Mouse (Mus musculus): ENCODE data around the gene Ntn5.

Ntn5 gene

GRCm38 (mm10) chr7:45700301-45701015, 16.6 kb downstream of the Ntn5 start:
- DNase-seq: peak; percentile 89

GRCm38 (mm10) chr7:45701072-45701471, 17.2 kb downstream of the Ntn5 start:
- DNase-seq: no peak

GRCm38 (mm10) chr7:45701607-45702006, 17.8 kb downstream of the Ntn5 start:
- no peak for DNase-seq

- no peak for DNase-seq
These were observed 18.5 kb downstream of the Ntn5 start for GRCm38 (mm10) chr7:45702316-45702715.

- DNase-seq: no peak
These were observed 19.1 kb downstream of the Ntn5 start for GRCm38 (mm10) chr7:45702809-45703520.

- DNase-seq: no peak
These were observed 19.8 kb downstream of the Ntn5 start for GRCm38 (mm10) chr7:45703521-45704033.

GRCm38 (mm10) chr7:45704046-45704559, 20.3 kb downstream of the Ntn5 start:
- DNase-seq: peak; percentile 81

GRCm38 (mm10) chr7:45704730-45705442, 21.1 kb downstream of the Ntn5 start, which contains the start of gene Dbp:
Gene Dbp, plus strand, starts transcription at chr7:45705088.
- DNase-seq: peak; percentile 100

GRCm38 (mm10) chr7:45705443-45705864, 21.6 kb downstream of the Ntn5 start:
- DNase-seq: no peak

GRCm38 (mm10) chr7:45705873-45706281, 22.1 kb downstream of the Ntn5 start:
- DNase-seq: peak; percentile 80

- DNase-seq: peak; percentile 86
These were observed 23.0 kb downstream of the Ntn5 start for GRCm38 (mm10) chr7:45706721-45707241.

GRCm38 (mm10) chr7:45707375-45707967, 23.6 kb downstream of the Ntn5 start:
- DNase-seq: peak; percentile 93

GRCm38 (mm10) chr7:45708221-45708761, 24.5 kb downstream of the Ntn5 start:
- DNase-seq: no peak

- no peak for DNase-seq
These were observed 25.2 kb downstream of the Ntn5 start for GRCm38 (mm10) chr7:45709036-45709435.

- DNase-seq: no peak
These were observed 26.0 kb downstream of the Ntn5 start for GRCm38 (mm10) chr7:45709677-45710355.

- DNase-seq: no peak
These were observed 26.8 kb downstream of the Ntn5 start for GRCm38 (mm10) chr7:45710477-45711191.

GRCm38 (mm10) chr7:45711316-45712021, 27.6 kb downstream of the Ntn5 start:
- DNase-seq: no peak

- no peak for DNase-seq
These were observed 28.4 kb downstream of the Ntn5 start for GRCm38 (mm10) chr7:45712022-45712757.

- DNase-seq: no peak
These were observed 29.6 kb downstream of the Ntn5 start for GRCm38 (mm10) chr7:45713396-45713795.
